Mouse (Mus musculus): ENCODE data around the gene Foxo3. TPM values are rescaled to one million over a fixed set of nuclear protein-coding genes. Genes with fewer than 3 reads are reported as not detected.

Gene Foxo3
- polyA plus RNA-seq, 1 experiment, result 99.0 TPM

GRCm38 (mm10) chr10:42246483-42246882, 30.1 kb downstream of the Foxo3 start:
- no peak for TF ChIP-seq GATA1 (IDR thresholded peaks at IDR 0.05; ENCODE audit: low read length)

- TF ChIP-seq GATA1 (IDR thresholded peaks at IDR 0.05; ENCODE audit: low read length), result no peak
Measured at GRCm38 (mm10) chr10:42245636-42246035, 30.9 kb downstream of the Foxo3 start.

DNA sequence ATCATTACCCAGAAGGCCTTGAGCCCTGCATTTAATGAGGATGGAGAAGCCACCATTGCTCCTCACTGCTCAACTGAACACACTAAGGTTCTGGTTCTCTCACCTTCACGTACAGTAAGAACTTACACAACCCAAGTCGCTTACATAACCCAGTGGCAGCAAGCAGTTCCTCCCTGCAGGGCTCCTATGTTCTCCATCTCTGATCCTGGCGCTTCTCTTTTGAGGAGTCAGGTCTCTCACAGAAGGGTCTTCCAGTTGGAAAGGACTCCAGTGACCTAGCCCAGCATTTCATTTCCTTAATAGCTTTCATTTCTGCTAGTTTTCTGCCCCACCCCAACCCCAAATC, 31.3 kb downstream of the Foxo3 start:
- TF ChIP-seq GATA1 (IDR thresholded peaks at IDR 0.05; ENCODE audit: low read length), result no peak

DNA sequence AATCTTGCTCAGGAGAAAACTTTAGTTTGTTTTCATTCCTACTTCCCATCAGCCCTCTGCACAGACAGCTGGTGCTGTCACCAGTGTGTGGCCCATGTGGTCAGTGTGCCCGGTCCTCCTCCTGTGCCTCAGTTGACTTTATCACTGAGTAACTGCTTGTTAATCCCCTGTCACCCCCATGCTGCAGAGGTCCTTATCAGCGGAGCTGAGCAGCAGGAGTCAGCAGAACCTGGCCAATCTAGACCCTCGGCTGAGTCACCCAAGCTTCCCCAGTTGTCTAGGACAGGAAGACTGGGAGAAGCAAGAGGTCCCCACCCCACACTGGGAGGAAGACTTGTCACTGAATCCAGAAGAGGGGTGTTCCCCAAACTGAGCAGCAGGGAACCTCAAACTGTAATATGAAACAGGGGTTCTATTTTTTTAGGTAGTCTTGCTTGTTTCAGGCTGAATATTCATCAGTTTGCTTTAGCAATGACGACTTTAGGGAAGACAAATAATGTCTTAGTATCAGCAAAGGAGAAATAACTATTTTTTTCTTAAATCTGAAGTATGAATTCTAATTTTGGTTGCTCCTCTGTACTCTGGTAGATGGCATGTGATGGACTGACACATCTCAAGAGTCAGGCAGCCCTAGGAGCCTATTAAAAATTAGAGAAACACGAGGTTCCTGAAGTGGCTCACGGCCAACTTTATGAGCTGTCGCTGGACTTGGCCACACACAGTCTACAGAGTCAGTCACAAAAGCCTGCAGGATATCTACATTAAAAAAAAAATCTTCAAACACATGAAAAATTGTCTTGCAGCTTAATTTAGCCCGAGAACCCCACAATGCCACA, 31.9 kb downstream of the Foxo3 start:
- peak; percentile 49 for TF ChIP-seq GATA1 (IDR thresholded peaks at IDR 0.05; ENCODE audit: low read length)

DNA sequence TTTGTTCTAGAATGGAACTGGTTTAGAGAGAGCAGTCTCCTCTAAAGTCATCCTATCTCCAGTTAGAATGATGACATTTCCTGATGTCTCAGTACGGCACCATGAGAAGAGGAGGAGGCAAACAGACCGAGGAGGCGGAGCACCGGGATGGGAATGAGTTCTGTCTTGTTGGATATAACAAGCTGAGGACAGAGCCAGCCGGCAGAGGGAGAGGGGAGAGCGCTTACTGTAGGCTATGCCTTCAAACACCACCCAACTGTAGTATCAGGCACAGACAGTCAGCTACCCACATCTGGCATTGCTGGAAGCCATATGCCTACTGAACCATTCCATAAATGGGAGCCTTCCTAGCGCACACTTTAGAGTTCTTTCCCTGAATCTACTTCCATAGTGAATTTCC, 32.6 kb downstream of the Foxo3 start:
- no peak for TF ChIP-seq GATA1 (IDR thresholded peaks at IDR 0.05; ENCODE audit: low read length)

DNA sequence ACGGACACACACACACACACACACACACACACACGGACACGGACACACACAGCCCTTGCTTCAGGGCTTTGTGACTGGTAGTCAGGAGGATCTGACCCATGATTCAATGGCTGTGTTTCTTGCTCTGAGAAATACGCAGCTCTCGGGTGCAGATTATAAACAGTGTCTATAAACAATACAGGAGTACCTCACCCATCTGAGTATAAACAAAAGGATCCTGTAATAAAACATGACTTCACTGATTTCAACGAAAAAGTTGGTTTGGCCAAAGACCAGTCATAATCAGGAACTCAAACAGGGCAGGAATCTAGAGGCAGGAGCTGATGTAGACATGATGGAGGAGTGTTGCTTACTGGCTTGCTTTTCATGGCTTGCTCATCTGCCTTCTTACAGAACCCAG, 34.1 kb downstream of the Foxo3 start:
- TF ChIP-seq GATA1 (IDR thresholded peaks at IDR 0.05; ENCODE audit: low read length), result no peak

- TF ChIP-seq GATA1 (IDR thresholded peaks at IDR 0.05; ENCODE audit: low read length), result no peak
Measured at GRCm38 (mm10) chr10:42241775-42242174, 34.8 kb downstream of the Foxo3 start.

DNA sequence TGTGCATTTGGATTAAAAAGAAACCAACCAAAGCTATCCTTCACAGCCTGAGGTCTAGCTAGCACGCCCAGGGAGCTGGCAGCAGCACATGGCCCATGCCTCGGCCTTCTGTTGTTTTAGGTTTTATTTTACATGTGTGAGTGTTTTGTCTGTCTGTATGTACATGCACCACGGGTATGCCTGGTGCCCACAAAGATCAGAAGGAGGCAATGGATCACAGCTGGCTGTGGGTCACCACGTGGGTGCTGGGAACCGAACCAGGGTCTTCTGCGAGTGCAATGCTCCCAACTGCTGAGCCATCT, 36.8 kb downstream of the Foxo3 start:
- TF ChIP-seq GATA1 (IDR thresholded peaks at IDR 0.05; ENCODE audit: low read length), result no peak

DNA sequence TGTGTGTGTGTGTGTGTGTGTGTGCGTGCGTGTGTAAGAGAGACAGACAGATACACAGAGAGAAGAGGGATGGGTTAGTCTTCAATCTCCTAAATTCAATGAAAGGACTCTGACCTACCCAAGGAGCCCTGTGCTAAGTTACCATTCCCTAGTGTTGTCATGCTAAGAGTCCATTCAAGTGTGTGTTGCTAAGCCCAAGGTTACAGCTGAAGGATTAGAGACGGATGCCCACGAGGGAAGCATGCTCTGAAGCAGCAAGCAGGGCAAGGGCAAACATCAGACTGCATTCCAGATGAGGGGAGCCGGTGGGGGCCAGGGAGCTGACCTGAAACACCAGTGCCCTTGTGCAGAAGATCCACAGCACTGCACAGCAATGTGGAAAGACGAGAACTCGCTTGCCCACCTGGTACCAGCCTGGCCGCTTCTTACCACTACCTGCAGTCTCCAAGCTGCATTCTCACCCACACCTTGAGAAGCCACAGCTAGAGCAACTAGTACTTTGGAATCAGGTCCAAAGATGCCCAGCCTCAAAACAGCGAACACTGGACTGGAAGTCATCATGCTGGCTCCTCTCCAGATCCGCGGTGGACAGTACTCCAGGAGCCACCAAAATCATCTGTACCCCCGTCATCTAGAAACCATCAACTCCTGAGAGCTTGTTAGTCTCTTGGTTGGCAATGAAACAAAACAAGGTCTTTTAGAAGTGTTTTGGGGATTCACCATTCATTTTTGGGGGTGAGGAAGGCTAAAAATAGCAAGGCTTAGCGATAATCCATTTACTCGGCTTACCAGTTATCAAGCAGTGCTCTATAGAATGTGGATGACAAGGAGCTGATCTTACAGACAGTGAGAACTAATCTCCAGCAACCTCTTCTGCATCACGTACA, 37.4 kb downstream of the Foxo3 start:
- no peak for TF ChIP-seq GATA1 (IDR thresholded peaks at IDR 0.05; ENCODE audit: low read length)

DNA sequence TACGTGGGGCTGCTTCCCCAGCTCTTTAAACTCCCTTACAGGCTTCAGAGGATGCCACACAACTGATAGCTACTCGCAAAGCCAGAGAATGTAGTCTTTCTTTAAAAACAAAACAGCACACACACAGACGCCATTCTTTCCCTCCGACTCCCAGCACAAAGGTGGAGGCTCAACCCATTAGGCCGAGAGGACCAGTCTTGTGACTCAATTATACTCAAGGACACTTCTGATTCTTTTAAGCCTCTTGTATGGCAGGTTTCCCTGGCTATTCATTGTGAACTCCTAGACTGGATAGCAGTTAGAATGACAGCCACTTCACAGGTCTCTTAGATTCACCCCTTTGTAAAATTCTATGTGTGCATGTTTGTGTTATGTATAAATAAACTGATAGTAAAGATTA, 38.3 kb downstream of the Foxo3 start:
- no peak for TF ChIP-seq GATA1 (IDR thresholded peaks at IDR 0.05; ENCODE audit: low read length)

DNA sequence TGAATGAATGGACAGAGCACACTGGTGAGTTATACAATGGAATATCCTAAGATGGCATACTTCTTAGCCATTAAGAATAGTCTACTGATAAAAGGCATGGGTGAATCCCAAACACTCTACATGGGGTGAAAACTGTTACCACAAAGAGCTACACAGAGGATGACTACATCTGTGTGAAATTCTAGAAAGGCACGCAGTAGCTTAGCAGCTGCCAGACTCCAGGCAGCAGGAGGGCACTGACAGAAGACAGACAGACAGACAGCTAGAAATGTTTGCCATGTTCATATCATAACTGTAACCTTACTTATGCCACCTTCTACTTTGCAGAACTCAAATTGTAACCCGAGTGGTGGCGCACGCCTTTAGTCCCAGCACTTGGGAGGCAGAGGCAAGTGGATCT, 39.0 kb downstream of the Foxo3 start:
- no peak for TF ChIP-seq GATA1 (IDR thresholded peaks at IDR 0.05; ENCODE audit: low read length)

- no peak for TF ChIP-seq GATA1 (IDR thresholded peaks at IDR 0.05; ENCODE audit: low read length)
Measured at GRCm38 (mm10) chr10:42235321-42235720, 41.2 kb downstream of the Foxo3 start.

GRCm38 (mm10) chr10:42232977-42233376, 43.6 kb downstream of the Foxo3 start:
- no peak for TF ChIP-seq GATA1 (IDR thresholded peaks at IDR 0.05; ENCODE audit: low read length)

DNA sequence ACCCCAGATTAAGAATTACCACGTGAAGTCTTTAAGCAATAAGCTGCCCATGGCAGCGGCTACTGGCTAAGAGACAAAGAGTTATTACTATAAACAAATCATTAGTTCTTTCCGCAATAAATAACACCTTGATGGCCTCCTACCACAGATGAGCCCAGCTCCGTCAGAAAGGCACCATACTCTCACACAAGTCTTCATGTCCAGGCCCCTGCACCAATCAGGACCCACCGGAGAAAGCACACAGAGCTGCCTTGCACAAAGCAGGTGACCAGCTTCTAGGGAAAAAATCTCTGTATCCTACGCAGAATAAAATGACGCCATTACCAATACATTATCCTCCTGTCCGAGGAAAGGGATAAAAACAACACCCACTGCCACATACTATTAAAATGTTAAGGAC, 44.7 kb downstream of the Foxo3 start:
- TF ChIP-seq GATA1 (IDR thresholded peaks at IDR 0.05; ENCODE audit: low read length), result no peak

DNA sequence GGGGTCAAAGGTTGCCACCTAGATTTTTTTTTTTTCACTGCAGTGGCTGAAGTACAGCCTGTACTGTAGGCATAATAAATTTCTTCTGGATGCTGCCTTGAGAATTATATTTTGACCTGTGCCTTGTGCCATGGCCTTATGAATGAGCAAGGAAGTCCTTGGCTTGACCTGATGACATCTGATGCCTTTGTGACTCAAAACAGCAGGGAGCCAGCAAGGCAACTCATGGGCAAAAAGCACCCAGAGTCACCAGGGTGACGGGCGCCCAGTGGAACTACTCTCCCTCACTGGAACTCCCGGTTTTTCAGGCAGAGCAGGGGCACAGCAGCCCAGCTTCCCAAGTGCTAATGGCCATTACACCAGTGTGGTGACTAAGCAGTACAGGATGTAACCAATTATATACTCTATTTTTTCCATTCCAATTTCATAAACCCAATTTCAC, 45.4 kb downstream of the Foxo3 start:
- TF ChIP-seq GATA1 (IDR thresholded peaks at IDR 0.05; ENCODE audit: low read length), result no peak

DNA sequence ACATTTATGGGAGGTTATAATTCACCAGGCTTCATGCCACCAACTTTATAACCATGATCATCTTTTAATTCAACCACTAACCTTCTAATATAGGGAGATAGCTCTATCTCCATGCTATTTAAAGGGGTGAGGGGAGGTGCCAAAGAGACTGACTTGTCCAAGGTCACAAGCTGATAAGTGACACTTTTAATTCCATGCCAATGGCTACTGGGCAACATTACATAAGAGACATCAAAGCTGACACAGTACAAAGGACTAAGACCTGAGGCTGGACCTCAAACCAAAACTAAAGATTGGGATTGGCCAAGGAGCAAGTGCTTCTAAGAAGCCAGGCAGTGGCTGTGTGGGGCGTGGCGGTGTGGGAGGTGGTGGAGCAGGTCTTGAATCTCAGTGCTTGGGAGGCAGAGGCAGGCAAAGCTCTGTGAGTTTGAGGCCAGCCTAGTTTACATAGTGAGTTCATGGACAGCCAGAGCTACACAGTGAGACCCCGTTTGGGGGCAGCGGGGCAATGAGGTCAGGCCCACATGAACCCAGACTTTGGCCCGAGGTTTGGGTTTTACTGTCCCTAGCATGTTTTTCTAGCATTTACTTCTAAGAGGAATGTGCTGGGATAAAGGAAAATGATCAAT, 46.0 kb downstream of the Foxo3 start:
- TF ChIP-seq GATA1 (IDR thresholded peaks at IDR 0.05; ENCODE audit: low read length), result no peak
